Mouse (Mus musculus): Measurements from ENCODE around the gene Armc2. TPM values are rescaled to one million over a fixed set of nuclear protein-coding genes. Genes with fewer than 3 reads are reported as not detected.

Armc2 gene
- polyA plus RNA-seq, 1 experiment from 2014 or later = 1.2 TPM

DNA sequence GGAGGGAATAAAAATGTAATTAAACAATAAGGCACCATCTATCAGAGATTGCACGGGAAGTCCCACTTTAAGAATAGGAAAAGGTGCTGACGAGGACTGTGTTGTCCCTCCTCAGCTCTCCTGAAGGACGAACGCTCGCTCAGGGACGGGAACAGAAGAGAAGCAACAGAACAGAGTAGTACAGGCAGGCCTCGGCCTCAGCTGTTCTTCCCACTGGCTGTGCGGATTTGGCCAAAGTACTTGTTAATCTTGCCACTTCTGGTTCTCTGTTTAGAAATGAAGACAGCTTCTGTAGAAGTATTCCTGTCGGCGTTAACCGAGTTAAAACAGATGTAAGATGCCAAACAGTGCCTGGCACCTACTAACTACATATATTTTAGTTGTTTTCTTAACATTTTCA lies 139.9 kb downstream of the Armc2 start:
- Histone ChIP-seq H3K27ac (ENCODE audit: low read depth, low read length) (no peak overlapping the region), H3K4me2 (replicated peaks; ENCODE audit: low read depth) (no peak overlapping the region), H3K9ac (ENCODE audit: low read depth, low read length) (no peak overlapping the region), H3K27me3 (replicated peaks; ENCODE audit: control insufficient read depth, insufficient read depth, low read length) (no peaks in the 10 kb centered on the region), H3K4me1 (replicated peaks; ENCODE audit: control insufficient read depth, insufficient read depth, low read length) (no peaks in the 10 kb centered on the region), H3K4me3 (ENCODE audit: low read depth, low read length) (no peak overlapping the region), H3K36me3 (ENCODE audit: control insufficient read depth, insufficient read depth) (no peaks in the 10 kb centered on the region), H3K9me3 (ENCODE audit: control insufficient read depth) (no peaks in the 10 kb centered on the region)
- no peak for TF ChIP-seq CTCF (IDR thresholded peaks at IDR 0.05; ENCODE audit: low read depth)
- 80% methylated on average over 11 of the region's 11 CpGs for WGBS
- ATAC-seq = no peak

DNA sequence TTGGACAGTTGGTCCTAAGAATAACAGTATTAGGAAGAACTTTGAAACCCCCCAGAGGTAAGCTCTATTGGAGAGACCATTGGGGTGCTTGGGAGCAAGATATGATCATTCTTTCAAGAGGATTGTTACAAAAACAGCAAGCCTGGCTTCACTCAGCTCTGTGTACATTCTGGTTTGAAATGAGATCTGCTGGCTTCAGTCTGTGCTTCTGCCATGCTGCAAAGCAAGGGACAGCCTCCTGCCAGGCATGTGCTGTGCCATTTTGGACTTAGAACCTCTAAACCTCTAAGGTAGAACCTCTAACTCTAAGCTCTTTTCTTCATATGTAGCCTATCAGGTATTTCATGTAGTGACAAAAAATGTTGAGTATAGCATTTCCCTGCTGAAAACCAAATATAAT lies 142.6 kb downstream of the Armc2 start:
- no peaks in the 10 kb centered on the region for H3K27me3 ChIP-seq (replicated peaks; ENCODE audit: control insufficient read depth, insufficient read depth, low read length)
- no peaks in the 10 kb centered on the region for H3K36me3 ChIP-seq (ENCODE audit: control insufficient read depth, insufficient read depth)
- no peaks in the 10 kb centered on the region; the same call in 1 of the 2 replicates for H3K4me1 ChIP-seq (replicated peaks; ENCODE audit: control insufficient read depth, insufficient read depth, low read length)
- no peak overlapping the region for H3K9ac ChIP-seq (ENCODE audit: low read depth, low read length)
- no peak overlapping the region for H3K4me3 ChIP-seq (ENCODE audit: low read depth, low read length)
- H3K9me3 ChIP-seq (ENCODE audit: control insufficient read depth) = no peaks in the 10 kb centered on the region
- TF ChIP-seq CTCF (IDR thresholded peaks at IDR 0.05; ENCODE audit: low read depth) = no peak
- H3K27ac ChIP-seq (ENCODE audit: low read depth, low read length) = no peak overlapping the region
- H3K4me2 ChIP-seq (replicated peaks; ENCODE audit: low read depth) = no peak overlapping the region
- ATAC-seq = no peak

DNA sequence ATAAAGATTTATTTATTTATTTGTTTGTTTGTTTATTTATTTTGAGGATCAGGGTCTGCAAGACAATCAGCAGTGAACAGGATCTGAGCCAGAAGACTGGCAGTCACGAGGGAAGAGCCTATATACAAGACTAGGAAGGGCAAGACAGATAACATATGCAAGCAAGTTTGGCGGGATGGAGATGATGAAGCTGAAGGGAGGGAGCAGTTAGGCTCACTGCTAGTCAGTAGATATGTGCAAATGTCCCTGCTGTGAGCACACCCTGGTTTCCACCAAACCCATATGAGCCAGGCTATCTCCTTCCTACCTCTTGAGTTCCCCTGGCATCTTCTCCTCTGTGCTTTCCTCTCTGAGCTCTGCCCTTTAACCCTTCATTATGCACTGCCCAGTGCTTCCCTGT lies 146.7 kb downstream of the Armc2 start:
- H3K4me3 ChIP-seq (ENCODE audit: low read depth, low read length) = no peak overlapping the region
- TF ChIP-seq CTCF (IDR thresholded peaks at IDR 0.05; ENCODE audit: low read depth) = no peak
- H3K4me2 ChIP-seq (replicated peaks; ENCODE audit: low read depth) = no peak overlapping the region
- H3K27ac ChIP-seq (ENCODE audit: low read depth, low read length) = no peak overlapping the region
- H3K36me3 ChIP-seq (ENCODE audit: control insufficient read depth, insufficient read depth) = no peaks in the 10 kb centered on the region
- no peaks in the 10 kb centered on the region for H3K27me3 ChIP-seq (replicated peaks; ENCODE audit: control insufficient read depth, insufficient read depth, low read length)
- 54% methylated on average over 2 of the region's 2 CpGs for WGBS
- H3K4me1 ChIP-seq (replicated peaks; ENCODE audit: control insufficient read depth, insufficient read depth, low read length) = no peaks in the 10 kb centered on the region; the same call in 1 of the 2 replicates
- no peak overlapping the region for H3K9ac ChIP-seq (ENCODE audit: low read depth, low read length)
- no peak for ATAC-seq
- no peaks in the 10 kb centered on the region for H3K9me3 ChIP-seq (ENCODE audit: control insufficient read depth)

DNA sequence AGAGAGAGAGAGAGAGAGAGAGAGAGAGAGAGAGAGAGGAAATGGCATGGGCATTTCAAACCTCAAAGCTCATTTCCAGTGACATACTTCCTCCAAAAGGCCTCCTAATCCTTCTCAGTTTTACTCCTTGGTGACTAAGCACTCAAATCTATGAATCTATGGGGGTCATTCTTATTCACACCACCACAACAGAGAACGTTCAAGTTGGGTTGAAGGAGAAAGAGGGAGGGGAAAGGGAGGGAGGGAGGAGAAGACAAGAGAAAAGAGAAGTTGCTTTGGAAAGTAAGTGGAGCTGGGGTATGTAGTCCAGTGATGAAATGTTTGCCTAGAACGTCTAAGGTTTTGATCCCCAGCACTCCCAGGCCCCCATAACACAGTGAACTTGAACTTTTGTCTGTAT lies 148.1 kb downstream of the Armc2 start:
- 49% methylated on average over 2 of the region's 2 CpGs for WGBS
- no peaks in the 10 kb centered on the region for H3K9me3 ChIP-seq (ENCODE audit: control insufficient read depth)
- H3K9ac ChIP-seq (ENCODE audit: low read depth, low read length) = no peak overlapping the region
- H3K4me3 ChIP-seq (ENCODE audit: low read depth, low read length) = no peak overlapping the region
- H3K36me3 ChIP-seq (ENCODE audit: control insufficient read depth, insufficient read depth) = no peaks in the 10 kb centered on the region
- no peak for TF ChIP-seq CTCF (IDR thresholded peaks at IDR 0.05; ENCODE audit: low read depth)
- no peak overlapping the region for H3K4me2 ChIP-seq (replicated peaks; ENCODE audit: low read depth)
- H3K27me3 ChIP-seq (replicated peaks; ENCODE audit: control insufficient read depth, insufficient read depth, low read length) = no peaks in the 10 kb centered on the region
- no peak overlapping the region for H3K27ac ChIP-seq (ENCODE audit: low read depth, low read length)
- no peak for ATAC-seq
- no peaks in the 10 kb centered on the region; the same call in 1 of the 2 replicates for H3K4me1 ChIP-seq (replicated peaks; ENCODE audit: control insufficient read depth, insufficient read depth, low read length)

DNA sequence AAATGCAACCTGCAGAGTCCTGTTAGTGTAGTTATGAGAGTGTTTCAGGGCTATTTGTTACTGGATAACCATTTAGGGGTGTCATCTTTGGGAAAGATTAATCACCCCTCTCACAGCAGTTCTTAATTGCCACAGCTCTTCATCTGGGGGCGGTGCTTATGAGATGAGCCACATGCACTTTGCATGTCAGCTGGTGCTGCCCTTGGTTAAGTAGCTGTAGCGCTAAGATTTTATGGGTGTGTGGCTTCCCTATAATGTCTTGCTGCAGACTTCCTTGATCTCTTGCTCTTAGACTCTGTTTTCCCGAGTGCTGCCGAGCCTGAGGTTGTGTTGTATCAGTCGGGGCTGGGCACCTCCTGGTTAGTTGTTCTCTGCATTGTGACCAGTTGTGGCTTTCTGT lies 150.3 kb downstream of the Armc2 start:
- H3K27ac ChIP-seq (ENCODE audit: low read depth, low read length) = no peak overlapping the region
- no peak overlapping the region for H3K9ac ChIP-seq (ENCODE audit: low read depth, low read length)
- H3K4me2 ChIP-seq (replicated peaks; ENCODE audit: low read depth) = no peak overlapping the region
- no peak overlapping the region for H3K4me3 ChIP-seq (ENCODE audit: low read depth, low read length)
- ATAC-seq = peak; percentile 61
- H3K36me3 ChIP-seq (ENCODE audit: control insufficient read depth, insufficient read depth) = no peaks in the 10 kb centered on the region
- H3K27me3 ChIP-seq (replicated peaks; ENCODE audit: control insufficient read depth, insufficient read depth, low read length) = no peaks in the 10 kb centered on the region
- no peaks in the 10 kb centered on the region; the same call in 1 of the 2 replicates for H3K4me1 ChIP-seq (replicated peaks; ENCODE audit: control insufficient read depth, insufficient read depth, low read length)
- 52% methylated on average over 5 of the region's 5 CpGs for WGBS
- no peaks in the 10 kb centered on the region for H3K9me3 ChIP-seq (ENCODE audit: control insufficient read depth)
- TF ChIP-seq CTCF (IDR thresholded peaks at IDR 0.05; ENCODE audit: low read depth) = no peak

DNA sequence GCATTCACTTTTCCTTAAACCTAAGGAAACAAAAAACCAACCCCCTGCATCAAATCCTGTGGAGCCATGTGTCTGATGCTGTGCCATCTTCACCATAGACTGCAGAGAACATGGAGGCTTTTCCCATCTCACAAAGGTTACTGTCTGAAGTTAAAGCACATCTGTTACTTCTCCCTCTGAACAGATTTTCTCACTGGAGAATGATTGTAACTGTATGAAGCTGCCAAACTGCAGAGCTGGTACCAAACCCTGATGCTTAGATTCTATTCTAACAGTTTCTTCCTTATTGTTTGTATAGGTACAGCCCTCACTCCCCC lies 151.4 kb downstream of the Armc2 start:
- no peak for TF ChIP-seq CTCF (IDR thresholded peaks at IDR 0.05; ENCODE audit: low read depth)
- Histone ChIP-seq H3K27me3 (replicated peaks; ENCODE audit: control insufficient read depth, insufficient read depth, low read length) (no peaks in the 10 kb centered on the region), H3K9ac (ENCODE audit: low read depth, low read length) (no peak overlapping the region), H3K27ac (ENCODE audit: low read depth, low read length) (no peak overlapping the region), H3K36me3 (ENCODE audit: control insufficient read depth, insufficient read depth) (no peaks in the 10 kb centered on the region), H3K4me1 (replicated peaks; ENCODE audit: control insufficient read depth, insufficient read depth, low read length) (no peaks in the 10 kb centered on the region; the same call in 1 of the 2 replicates), H3K9me3 (ENCODE audit: control insufficient read depth) (no peaks in the 10 kb centered on the region), H3K4me2 (replicated peaks; ENCODE audit: low read depth) (no peak overlapping the region), H3K4me3 (ENCODE audit: low read depth, low read length) (no peak overlapping the region)
- ATAC-seq = no peak

Data from intestine, postnatal 0 days (tissue).